Mouse (Mus musculus) spleen, adult 2 months (tissue): ENCODE measurements around the gene Actr8.

Experiments
- CTCF ChIP-seq: fragments of 200-500 bp; IDR thresholded peaks from 2 replicates; pipeline ENCODE4 v1.5.1; 2011; ENCODE audit warnings: mild to moderate bottlenecking, inconsistent platforms; ENCODE audit not compliant: insufficient read depth, insufficient read length, insufficient replicate concordance; ENCODE audit errors: extremely low read depth
- POLR2A ChIP-seq: fragments of 200-500 bp; IDR thresholded peaks from 2 replicates; pipeline ENCODE4 v1.6.1; 2011; ENCODE audit warnings: low read depth, low read length, inconsistent platforms

DNA sequence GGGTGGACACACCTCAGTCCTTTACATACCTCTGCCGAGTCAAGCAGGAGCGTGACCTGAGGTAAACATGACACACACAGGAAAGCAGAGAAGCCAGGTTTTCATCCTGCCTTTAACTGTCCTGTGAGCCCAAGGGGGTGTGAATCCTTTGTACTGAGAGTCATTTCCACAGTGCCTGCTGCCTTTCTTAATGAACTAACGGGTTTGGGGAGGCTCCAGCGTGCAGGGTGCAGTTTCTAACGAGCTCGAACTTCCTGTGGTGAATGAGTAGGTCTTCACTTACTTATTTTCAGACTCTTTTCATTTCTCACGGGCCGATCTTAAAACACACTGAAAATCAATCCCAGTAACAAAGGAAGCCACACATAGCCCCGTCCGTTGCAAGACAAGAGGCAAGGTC lies 36.4 kb downstream of the Actr8 start:
- TF ChIP-seq CTCF (no peak), POLR2A (no peak)
